Comparison of ENCODE assay signal across 11 mouse cellular contexts in the genomic region with DNA sequence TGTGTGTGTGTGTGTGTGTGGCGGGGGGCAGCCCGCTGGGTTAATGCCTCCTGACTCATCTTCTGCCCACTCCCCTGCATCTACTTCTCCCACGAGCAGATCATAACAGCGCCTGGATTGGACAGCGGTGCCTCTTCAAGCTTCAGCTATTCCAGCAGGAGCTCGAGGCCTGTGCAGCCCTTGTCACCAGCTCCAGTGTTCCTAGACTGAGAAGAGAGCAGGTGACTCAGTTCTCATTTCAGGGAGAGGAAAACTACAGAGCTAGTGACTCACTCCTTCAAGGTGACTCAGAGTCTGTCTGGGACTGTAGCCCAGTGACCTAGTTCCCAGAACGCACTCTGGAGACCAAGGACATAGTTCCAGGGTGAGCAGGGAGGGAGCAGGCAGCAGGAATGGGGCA.
DNase-seq lines count a peak whose midpoint lies in the region; ATAC-seq lines count a peak whose summit lies in the region.
"Had no signal": no experiment of that assay in that cellular context is flagged by ENCODE, and none has a peak within 500 bp of the region (broad histone marks: within the 10 kb centered on the region; RNA-seq: fewer than 3 reads in every experiment).

No protein-coding gene starts in this region.

- H3K36me3 ChIP-seq in forebrain, embryonic 14.5 days (ENCODE audit: control insufficient read depth, insufficient read depth, low read length), result no peaks in the 10 kb centered on the region
- H3K36me3 ChIP-seq: neural tube, embryonic 12.5 days had no signal

- H3K9me3 ChIP-seq in forebrain, embryonic 14.5 days (replicated peaks; ENCODE audit: control insufficient read depth, low read length), result no peaks in the 10 kb centered on the region
- H3K9me3 ChIP-seq: neural tube, embryonic 12.5 days had no signal

- H3K9ac ChIP-seq in forebrain, embryonic 14.5 days (ENCODE audit: low read length), result no peak overlapping the region
- H3K9ac ChIP-seq: neural tube, embryonic 12.5 days had no signal

- DNase-seq in kidney, adult 9 months, result peak; percentile 31
- DNase-seq in kidney, postnatal 4 days, result no peak
- peak; percentile 94 for DNase-seq in Muller cell, postnatal 12 days (ENCODE audit: inconsistent ontology term)
- peak; percentile 91 for DNase-seq in adrenal gland, adult 2 months
- peak; percentile 10 to 80 for DNase-seq in left cerebral cortex, adult 8-10 months (ENCODE audit: low spot score in 2 of 2)
- no peak for DNase-seq in neural tube, embryonic 10.5 days (ENCODE audit: extremely low spot score, low spot score)
- DNase-seq in forebrain, embryonic 14.5 days (ENCODE audit: low spot score), result no peak
- DNase-seq in c-Kit-positive CD71-positive TER-119-positive erythroid progenitor cells, embryonic 14.5 days (ENCODE audit: low spot score), result no peak
- DNase-seq: thymus, postnatal 25 days had no signal

- ATAC-seq in forebrain, embryonic 14.5 days, result no peak

- H3K4me2 ChIP-seq in forebrain, embryonic 14.5 days (ENCODE audit: low read length), result no peak overlapping the region
- H3K4me2 ChIP-seq: neural tube, embryonic 12.5 days had no signal

- H3K4me3 ChIP-seq in forebrain, embryonic 14.5 days (ENCODE audit: low read depth, low read length), result no peak overlapping the region
- H3K4me3 ChIP-seq: heart, adult 2 months; neural tube, embryonic 12.5 days had no signal

- no peaks in the 10 kb centered on the region for H3K27me3 ChIP-seq in forebrain, embryonic 14.5 days (replicated peaks; ENCODE audit: control insufficient read depth, insufficient read depth, low read length)

- no peaks in the 10 kb centered on the region for H3K4me1 ChIP-seq in forebrain, embryonic 14.5 days (ENCODE audit: control insufficient read depth, insufficient read depth, low read length)

- WGBS in forebrain, embryonic 14.5 days, result 87% methylated on average over 7 of the region's 7 CpGs

- no peak overlapping the region for H3K27ac ChIP-seq in forebrain, embryonic 14.5 days (ENCODE audit: low read depth, low read length)
- H3K27ac ChIP-seq: heart, adult 2 months; neural tube, embryonic 12.5 days had no signal

Comparison
In these comparisons a context has a peak if more than half of its experiments do, and no peak if none do; other contexts are left out.
1. DNase-seq: peak in kidney, adult 9 months (single experiment), Muller cell, postnatal 12 days (single experiment), adrenal gland, adult 2 months (single experiment) and left cerebral cortex, adult 8-10 months (2 of 2); none in kidney, postnatal 4 days (0 of 2), neural tube, embryonic 10.5 days (single experiment), forebrain, embryonic 14.5 days (single experiment) and c-Kit-positive CD71-positive TER-119-positive erythroid progenitor cells, embryonic 14.5 days (single experiment).